Mouse (Mus musculus): Measurements from ENCODE around the gene Prss53. TPM values are rescaled to one million over a fixed set of nuclear protein-coding genes. Genes with fewer than 3 reads are reported as not detected.

Prss53 gene
- total and polyA plus RNA-seq, 2 experiments from 2014 or later = 0.69 to 0.81 TPM

GRCm38 (mm10) chr7:127931351-127932135 lies 40.8 kb upstream of the Prss53 start:
- H3K9me3 ChIP-seq (ENCODE audit: low read length) = no peaks in the 10 kb centered on the region
- no peak overlapping the region for H3K9ac ChIP-seq
- H3K4me2 ChIP-seq (ENCODE audit: low read depth) = no peak overlapping the region
- H3K36me3 ChIP-seq (ENCODE audit: insufficient read depth) = peaks cover 7% of the 10 kb centered on the region; the same call in 1 of the 2 replicates
- TF ChIP-seq CTCF (IDR thresholded peaks at IDR 0.05; ENCODE audit: low read depth) = no peak
- DNase-seq (no peak), ATAC-seq (no peak)
- no peak overlapping the region for H3K4me3 ChIP-seq (ENCODE audit: low read depth, low read length)
- H3K27ac ChIP-seq (ENCODE audit: low read depth, low read length) = no peak overlapping the region
- 37% methylated on average over 13 of the region's 13 CpGs for WGBS
- H3K27me3 ChIP-seq (ENCODE audit: insufficient read depth, low read length) = peaks cover 10% of the 10 kb centered on the region; the same call in 1 of the 2 replicates
- H3K4me1 ChIP-seq (ENCODE audit: insufficient read depth) = 0 out of 2 replicates have a peak, but pooled peaks cover 3% of the 10 kb centered on the region

GRCm38 (mm10) chr7:127930636-127931035 lies 39.9 kb upstream of the Prss53 start:
- Histone ChIP-seq H3K9me3 (ENCODE audit: low read length) (no peaks in the 10 kb centered on the region), H3K4me3 (ENCODE audit: low read depth, low read length) (no peak overlapping the region), H3K4me1 (ENCODE audit: insufficient read depth) (no peaks in the 10 kb centered on the region), H3K36me3 (ENCODE audit: insufficient read depth) (peaks cover 14% of the 10 kb centered on the region), H3K9ac (no peak overlapping the region), H3K27ac (ENCODE audit: low read depth, low read length) (no peak overlapping the region), H3K4me2 (ENCODE audit: low read depth) (no peak overlapping the region), H3K27me3 (ENCODE audit: insufficient read depth, low read length) (peaks cover 10% of the 10 kb centered on the region; the same call in 1 of the 2 replicates)
- ATAC-seq (no peak), DNase-seq (no peak)
- WGBS = 63% methylated on average over 5 of the region's 5 CpGs
- no peak for TF ChIP-seq CTCF (IDR thresholded peaks at IDR 0.05; ENCODE audit: low read depth)

- no peak for TF ChIP-seq CTCF (IDR thresholded peaks at IDR 0.05; ENCODE audit: low read depth)
- WGBS = 11% methylated on average over 5 of the region's 6 CpGs
Observed at GRCm38 (mm10) chr7:127929923-127930322, 39.2 kb upstream of the Prss53 start, which contains the start of gene Prss8. Prss8 (minus strand) TSS chr7:127930104.

GRCm38 (mm10) chr7:127928596-127928995 lies 37.8 kb upstream of the Prss53 start:
- H3K9ac ChIP-seq = no peak overlapping the region
- H3K9me3 ChIP-seq (ENCODE audit: low read length) = no peaks in the 10 kb centered on the region
- ATAC-seq (no peak), DNase-seq (peak; percentile 6)
- WGBS = 52% methylated on average over 5 of the region's 5 CpGs
- TF ChIP-seq CTCF (IDR thresholded peaks at IDR 0.05; ENCODE audit: low read depth) = no peak
- H3K4me1 ChIP-seq (ENCODE audit: insufficient read depth) = no peaks in the 10 kb centered on the region
- peaks cover 30% of the 10 kb centered on the region for H3K36me3 ChIP-seq (ENCODE audit: insufficient read depth)
- no peak overlapping the region for H3K4me2 ChIP-seq (ENCODE audit: low read depth)
- H3K27me3 ChIP-seq (ENCODE audit: insufficient read depth, low read length) = peaks cover 10% of the 10 kb centered on the region; the same call in 1 of the 2 replicates
- H3K4me3 ChIP-seq (ENCODE audit: low read depth, low read length) = no peak overlapping the region
- no peak overlapping the region for H3K27ac ChIP-seq (ENCODE audit: low read depth, low read length)

More at GRCm38 (mm10) chr7:127929923-127930322, 39.2 kb upstream of the Prss53 start, which contains the start of gene Prss8:
- Histone ChIP-seq H3K36me3 (ENCODE audit: insufficient read depth) (peaks cover 20% of the 10 kb centered on the region), H3K27ac (ENCODE audit: low read depth, low read length) (no peak within 1 kb of the TSS), H3K9ac (no peak within 1 kb of the TSS), H3K4me1 (ENCODE audit: insufficient read depth) (no peaks in the 10 kb centered on the region), H3K4me2 (ENCODE audit: low read depth) (no peak within 1 kb of the TSS), H3K4me3 (ENCODE audit: low read depth, low read length) (no peak within 1 kb of the TSS), H3K27me3 (ENCODE audit: insufficient read depth, low read length) (peaks cover 10% of the 10 kb centered on the region; the same call in 1 of the 2 replicates), H3K9me3 (ENCODE audit: low read length) (no peaks in the 10 kb centered on the region)
- DNase-seq = no peak
- ATAC-seq = no peak

GRCm38 (mm10) chr7:127927726-127928125 lies 37.0 kb upstream of the Prss53 start:
- H3K9me3 ChIP-seq (ENCODE audit: low read length) = no peaks in the 10 kb centered on the region
- H3K9ac ChIP-seq = no peak overlapping the region
- no peak overlapping the region for H3K27ac ChIP-seq (ENCODE audit: low read depth, low read length)
- DNase-seq = no peak
- H3K4me1 ChIP-seq (ENCODE audit: insufficient read depth) = no peaks in the 10 kb centered on the region
- H3K36me3 ChIP-seq (ENCODE audit: insufficient read depth) = peaks cover 36% of the 10 kb centered on the region
- ATAC-seq = no peak
- no peak overlapping the region for H3K4me2 ChIP-seq (ENCODE audit: low read depth)
- H3K4me3 ChIP-seq (ENCODE audit: low read depth, low read length) = no peak overlapping the region
- no peak for TF ChIP-seq CTCF (IDR thresholded peaks at IDR 0.05; ENCODE audit: low read depth)
- H3K27me3 ChIP-seq (ENCODE audit: insufficient read depth, low read length) = peaks cover 10% of the 10 kb centered on the region; the same call in 1 of the 2 replicates
- 85% methylated on average over 11 of the region's 11 CpGs for WGBS

- DNase-seq (no peak), ATAC-seq (no peak)
- H3K4me2 ChIP-seq (ENCODE audit: low read depth) = no peak overlapping the region
- H3K36me3 ChIP-seq (ENCODE audit: insufficient read depth) = peaks cover 36% of the 10 kb centered on the region
- TF ChIP-seq CTCF (IDR thresholded peaks at IDR 0.05; ENCODE audit: low read depth) = no peak
- no peak overlapping the region for H3K27ac ChIP-seq (ENCODE audit: low read depth, low read length)
- peaks cover 10% of the 10 kb centered on the region; the same call in 1 of the 2 replicates for H3K27me3 ChIP-seq (ENCODE audit: insufficient read depth, low read length)
- no peak overlapping the region for H3K9ac ChIP-seq
- H3K4me3 ChIP-seq (ENCODE audit: low read depth, low read length) = no peak overlapping the region
- H3K9me3 ChIP-seq (ENCODE audit: low read length) = no peaks in the 10 kb centered on the region
- 92% methylated on average over 11 of the region's 11 CpGs for WGBS
- H3K4me1 ChIP-seq (ENCODE audit: insufficient read depth) = no peaks in the 10 kb centered on the region
Observed at GRCm38 (mm10) chr7:127926846-127927245, 36.1 kb upstream of the Prss53 start.

GRCm38 (mm10) chr7:127926066-127926465 lies 35.3 kb upstream of the Prss53 start:
- TF ChIP-seq CTCF (IDR thresholded peaks at IDR 0.05; ENCODE audit: low read depth) = no peak
- H3K9ac ChIP-seq = no peak overlapping the region
- no peak for DNase-seq
- peaks cover 10% of the 10 kb centered on the region; the same call in 1 of the 2 replicates for H3K27me3 ChIP-seq (ENCODE audit: insufficient read depth, low read length)
- ATAC-seq = no peak
- no peak overlapping the region for H3K27ac ChIP-seq (ENCODE audit: low read depth, low read length)
- WGBS = 87% methylated on average over 8 of the region's 8 CpGs
- H3K4me2 ChIP-seq (ENCODE audit: low read depth) = no peak overlapping the region
- H3K9me3 ChIP-seq (ENCODE audit: low read length) = no peaks in the 10 kb centered on the region
- peaks cover 36% of the 10 kb centered on the region for H3K36me3 ChIP-seq (ENCODE audit: insufficient read depth)
- H3K4me1 ChIP-seq (ENCODE audit: insufficient read depth) = no peaks in the 10 kb centered on the region
- H3K4me3 ChIP-seq (ENCODE audit: low read depth, low read length) = no peak overlapping the region

Measured in forebrain, postnatal 0 days (tissue).